Mouse (Mus musculus) kidney, postnatal 0 days (tissue): ENCODE results near the gene Aoc2. TPM values are rescaled to one million over a fixed set of nuclear protein-coding genes. Genes with fewer than 3 reads are reported as not detected.
A peak's percentile ranks its signal among the peaks of the same experiment; 100 is the strongest.
"Not testable (repeated sequence)": the region's sequence is repeated elsewhere in the genome, so short reads cannot be mapped to it uniquely, and the experiment has no call there.

Source experiments
- ATAC-seq: fragments of 200-750 bp; cut with Nextera tagmentation; replicated peaks from 2 replicates; pipeline ENCODE4 v1.8.0; 2017; ENCODE audit warnings: low read depth, moderate number of reproducible peaks, moderate TSS enrichment, moderate library complexity; ENCODE audit not compliant: low FRiP score
- DNase-seq: peaks from one replicate; pipeline ENCODE4 v3.0.0-alpha.2; 2016; ENCODE audit warnings: low spot score
- H3K27ac ChIP-seq: fragments of 300-500 bp; sonication (generic); 2 replicates; pipeline ENCODE4 v1.5.1; 2014; ENCODE audit warnings: mild to moderate bottlenecking
- H3K27me3 ChIP-seq: fragments of 300-500 bp; sonication (generic); 2 replicates; pipeline ENCODE4 v1.6.1; 2014; ENCODE audit warnings: low read length, mixed read lengths; ENCODE audit not compliant: insufficient read depth
- H3K36me3 ChIP-seq: fragments of 300-500 bp; sonication (generic); 2 replicates; pipeline ENCODE4 v1.6.1; 2014; ENCODE audit warnings: low read length, mixed read lengths; ENCODE audit not compliant: insufficient read depth
- H3K4me1 ChIP-seq: fragments of 300-500 bp; sonication (generic); replicated peaks from 2 replicates; pipeline ENCODE4 v1.6.1; 2014; ENCODE audit warnings: antibody characterized with exemption, low read length, mixed read lengths; ENCODE audit not compliant: insufficient read depth
- H3K4me2 ChIP-seq: fragments of 300-500 bp; sonication (generic); 2 replicates; pipeline ENCODE4 v1.6.1; 2014; ENCODE audit warnings: mild to moderate bottlenecking, low read length, moderate library complexity, mixed read lengths
- H3K4me3 ChIP-seq: fragments of 300-500 bp; sonication (generic); replicated peaks from 2 replicates; pipeline ENCODE4 v1.5.1; 2014; ENCODE audit warnings: low read depth, low read length
- H3K9ac ChIP-seq: fragments of 300-500 bp; sonication (generic); 2 replicates; pipeline ENCODE4 v1.6.1; 2014; ENCODE audit warnings: low read depth, low read length
- H3K9me3 ChIP-seq: fragments of 300-500 bp; sonication (generic); replicated peaks from 2 replicates; pipeline ENCODE4 v1.6.1; 2016; ENCODE audit warnings: low read length, inconsistent platforms, mixed read lengths
- CTCF ChIP-seq: IDR thresholded peaks from 2 replicates; pipeline ENCODE4 v1.5.1; 2016; ENCODE audit warnings: antibody characterized with exemption, low read depth, mild to moderate bottlenecking, moderate library complexity
- WGBS: fragments of 180-500 bp; shearing (Covaris S2); extraction: QIAGEN DNeasy Blood & Tissue Kit; methylation state at CpG from one replicate; pipeline ENCODE4 v1.1.7; 2014; 5-methylcytosine and 5-hydroxymethylcytosine counted together
- polyA plus RNA-seq: library from polyadenylated mRNA; unstranded; fragments of >200 nt; fragmentation: Nextera tagmentation; extraction: Ambion mirVana; gene quantifications from 2 replicates; pipeline ENCODE4 v1.2.1, GENCODE M21; 2015

Gene Aoc2
- polyA plus RNA-seq, 1 experiment from 2014 or later: 0.58 TPM

- Histone ChIP-seq H3K27me3 (no peaks in the 10 kb centered on the region), H3K9ac (no peak overlapping the region), H3K36me3 (peaks cover 26% of the 10 kb centered on the region), H3K4me2 (no peak overlapping the region), H3K4me1 (0 out of 2 replicates have a peak, but pooled peaks cover 3% of the 10 kb centered on the region), H3K9me3 (no peaks in the 10 kb centered on the region), H3K4me3 (no peak overlapping the region), H3K27ac (no peak overlapping the region)
- DNase-seq (no peak), ATAC-seq (no peak)
- TF ChIP-seq CTCF: no peak
- 87% methylated on average over 11 of the region's 11 CpGs for WGBS
These were observed 1.3 kb downstream of the Aoc2 start for GRCm38 (mm10) chr11:101326147-101326546.

DNA sequence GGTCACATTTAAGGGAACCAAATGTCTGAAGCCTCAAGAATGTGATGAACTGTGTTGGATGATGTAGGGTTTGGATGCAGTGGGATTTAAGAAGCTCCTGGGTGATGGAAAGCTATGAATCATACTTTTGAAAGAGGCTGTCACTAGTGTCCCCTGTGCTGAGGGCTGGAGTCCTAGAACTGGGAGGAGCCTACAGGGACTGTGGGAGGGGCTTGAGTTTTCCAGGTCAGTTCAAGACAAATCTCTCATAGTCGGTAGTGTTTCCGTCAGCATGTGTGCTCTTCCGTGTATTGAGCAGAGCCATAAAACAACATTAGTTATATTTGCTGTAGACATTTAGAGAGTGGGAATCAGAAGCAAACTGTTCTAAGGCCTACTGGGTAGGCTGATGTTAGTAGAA is 2.4 kb downstream of the Aoc2 start:
- H3K27ac ChIP-seq: no peak overlapping the region
- no peak for ATAC-seq
- no peak for DNase-seq
- no peak overlapping the region for H3K4me3 ChIP-seq
- TF ChIP-seq CTCF: no peak
- 40% methylated on average over 3 of the region's 3 CpGs for WGBS
- no peak overlapping the region for H3K9ac ChIP-seq
- no peaks in the 10 kb centered on the region for H3K27me3 ChIP-seq
- H3K9me3 ChIP-seq: no peaks in the 10 kb centered on the region
- 0 out of 2 replicates have a peak, but pooled peaks cover 3% of the 10 kb centered on the region for H3K4me1 ChIP-seq
- H3K4me2 ChIP-seq: no peak overlapping the region
- H3K36me3 ChIP-seq: peaks cover 17% of the 10 kb centered on the region

DNA sequence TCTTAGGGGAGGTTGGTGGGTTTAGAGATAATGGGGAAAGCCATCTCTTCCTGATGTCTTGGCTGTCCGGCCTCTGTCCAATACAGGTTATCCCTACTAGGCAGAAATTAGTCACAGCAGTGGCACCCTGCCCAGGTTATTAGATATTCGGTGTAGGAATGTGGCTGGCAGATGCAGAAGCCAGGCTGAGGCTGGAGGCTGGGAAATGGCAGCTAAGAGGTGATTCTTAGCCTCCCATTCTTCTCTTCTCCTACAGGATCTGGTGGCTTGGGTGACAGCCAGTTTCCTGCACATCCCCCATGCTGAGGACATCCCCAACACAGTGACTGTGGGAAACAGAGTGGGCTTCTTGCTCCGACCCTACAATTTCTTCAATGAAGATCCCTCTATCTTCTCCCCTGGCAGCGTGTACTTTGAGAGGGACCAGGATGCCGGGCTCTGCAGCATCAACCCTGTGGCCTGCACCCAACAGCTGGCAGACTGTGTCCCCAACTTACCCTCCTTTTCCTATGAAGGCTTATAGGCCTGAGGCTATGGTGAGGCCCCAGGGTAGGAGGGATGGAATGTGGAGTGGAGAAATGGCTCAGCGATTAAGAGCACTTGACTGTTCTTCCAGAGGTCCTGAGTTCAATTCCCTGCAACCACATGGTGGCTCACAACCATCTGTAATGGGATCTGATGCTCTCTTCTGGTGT is 4.2 kb downstream of the Aoc2 start:
- 84% methylated on average over 6 of the region's 6 CpGs for WGBS
- DNase-seq (no peak), ATAC-seq (no peak)
- H3K27ac ChIP-seq: no peak overlapping the region
- no peak for TF ChIP-seq CTCF
- H3K9me3 ChIP-seq: no peaks in the 10 kb centered on the region
- H3K4me2 ChIP-seq: no peak overlapping the region
- 0 out of 2 replicates have a peak, but pooled peaks cover 3% of the 10 kb centered on the region for H3K4me1 ChIP-seq
- peaks cover 5% of the 10 kb centered on the region; the same call in 1 of the 2 replicates for H3K36me3 ChIP-seq
- H3K9ac ChIP-seq: no peak overlapping the region
- no peaks in the 10 kb centered on the region for H3K27me3 ChIP-seq
- H3K4me3 ChIP-seq: no peak overlapping the region

DNA sequence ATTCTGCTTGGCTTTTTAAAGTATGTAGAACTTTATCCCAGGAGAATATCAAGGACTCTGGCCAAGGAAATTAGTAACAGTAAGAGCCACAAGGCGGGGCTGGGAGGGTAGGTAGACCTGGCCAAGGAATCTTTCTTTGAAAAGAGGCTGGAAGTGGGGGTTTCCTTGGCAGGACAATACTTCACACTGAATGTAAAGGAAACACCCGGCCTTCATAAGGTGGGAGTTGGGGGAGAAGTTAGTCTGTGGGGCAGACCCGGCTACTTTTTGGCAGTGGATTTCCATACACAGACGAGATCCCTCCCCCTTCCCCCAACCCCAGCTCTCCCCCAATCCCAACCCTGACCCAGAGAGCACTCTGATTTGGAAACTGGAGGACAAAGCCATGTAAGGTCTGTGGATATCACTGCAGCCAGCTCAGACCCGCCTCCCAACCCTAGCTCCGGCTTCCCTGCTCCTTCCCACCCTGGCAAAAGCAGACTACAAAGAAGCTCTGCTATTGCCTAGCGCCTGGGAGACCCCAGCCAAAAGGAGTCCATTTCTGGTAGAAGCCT is 5.6 kb downstream of the Aoc2 start, which contains the start of gene Aoc3:
TSS of gene Aoc3 (plus strand) at position 235 of the 554 bp plus-strand sequence.
- WGBS: 55% methylated on average over 7 of the region's 7 CpGs
- no peak for ATAC-seq
- Histone ChIP-seq H3K4me2 (peak within 1 kb of the TSS; percentile 21; the same call in 1 of the 2 replicates), H3K36me3 (no peaks in the 10 kb centered on the region), H3K9me3 (no peaks in the 10 kb centered on the region), H3K4me1 (0 out of 2 replicates have a peak, but pooled peaks cover 3% of the 10 kb centered on the region), H3K9ac (no peak within 1 kb of the TSS), H3K27me3 (no peaks in the 10 kb centered on the region), H3K4me3 (no peak within 1 kb of the TSS), H3K27ac (peak within 1 kb of the TSS; percentile 48; the same call in 1 of the 2 replicates)
- DNase-seq: peak; percentile 51
- no peak for TF ChIP-seq CTCF

DNA sequence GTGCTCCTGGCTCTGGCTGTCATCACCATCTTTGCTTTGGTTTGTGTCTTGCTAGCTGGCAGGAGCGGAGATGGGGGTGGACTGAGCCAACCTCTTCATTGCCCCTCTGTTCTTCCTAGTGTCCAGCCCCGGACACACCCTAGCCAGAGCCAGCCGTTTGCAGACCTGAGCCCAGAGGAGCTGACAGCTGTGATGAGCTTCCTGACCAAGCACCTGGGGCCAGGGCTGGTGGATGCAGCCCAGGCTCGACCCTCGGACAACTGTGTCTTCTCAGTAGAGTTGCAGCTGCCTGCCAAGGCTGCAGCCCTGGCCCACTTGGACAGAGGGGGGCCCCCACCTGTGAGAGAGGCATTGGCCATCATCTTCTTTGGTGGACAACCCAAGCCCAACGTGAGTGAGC is 6.1 kb downstream of the Aoc2 start:
- not testable (repeated sequence) for DNase-seq, H3K27me3 ChIP-seq, H3K9ac ChIP-seq, H3K36me3 ChIP-seq, H3K9me3 ChIP-seq, ATAC-seq, H3K4me3 ChIP-seq, H3K4me1 ChIP-seq
- H3K27ac ChIP-seq: peak overlapping the region; percentile 48; the same call in 1 of the 2 replicates
- WGBS: 78% methylated on average over 6 of the region's 6 CpGs
- H3K4me2 ChIP-seq: peak overlapping the region; percentile 21; the same call in 1 of the 2 replicates

- Histone ChIP-seq H3K27ac (peak overlapping the region; percentile 32; the same call in 1 of the 2 replicates), H3K27me3 (no peaks in the 10 kb centered on the region), H3K9ac (no peak overlapping the region), H3K4me3 (no peak overlapping the region), H3K9me3 (no peaks in the 10 kb centered on the region), H3K4me2 (peak overlapping the region; percentile 21; the same call in 1 of the 2 replicates), H3K4me1 (peaks cover 8% of the 10 kb centered on the region; the same call in 1 of the 2 replicates), H3K36me3 (no peaks in the 10 kb centered on the region)
- no peak for TF ChIP-seq CTCF
- ATAC-seq (no peak), DNase-seq (peak; percentile 25)
- WGBS: 66% methylated on average over 3 of the region's 3 CpGs
These were observed 7.7 kb downstream of the Aoc2 start for GRCm38 (mm10) chr11:101332537-101332936.
